Mouse (Mus musculus): ENCODE measurements at regions not wholly inside any gene's neighbourhood (a gene's known extent, or its start where the extent isn't known, plus 50 kb on each side); places are given as distances from the start of the nearest gene placed in this dataset.

DNA sequence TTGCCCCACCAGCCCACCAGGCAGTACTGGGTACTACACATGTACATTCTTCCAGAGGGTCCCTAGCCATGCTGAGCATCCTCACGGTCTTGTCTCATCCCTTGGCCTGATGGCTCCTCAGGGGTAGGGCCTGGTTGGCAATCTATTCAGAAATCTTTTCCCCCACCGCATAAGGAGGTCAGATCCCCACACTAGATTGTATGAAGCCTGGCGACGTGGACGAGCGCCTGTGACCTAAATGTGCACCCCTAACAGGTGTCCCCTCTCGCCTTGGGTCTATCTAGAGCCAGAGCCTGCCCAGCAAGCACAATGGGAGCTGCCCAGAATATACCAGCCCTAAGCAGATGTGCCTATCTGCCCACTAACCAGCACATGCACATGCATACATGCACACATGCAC, 111.4 kb upstream of the Mrps22 start:
- H3K4me2 ChIP-seq, result no peak overlapping the region
- no peak overlapping the region for H3K9ac ChIP-seq
- H3K4me3 ChIP-seq (replicated peaks), result no peak overlapping the region
- peaks cover 5% of the 10 kb centered on the region for H3K4me1 ChIP-seq
- H3K9me3 ChIP-seq (replicated peaks), result no peaks in the 10 kb centered on the region
- H3K36me3 ChIP-seq, result no peaks in the 10 kb centered on the region
- no peak overlapping the region for H3K27ac ChIP-seq
- WGBS, result 82% methylated on average over 7 of the region's 7 CpGs
- H3K27me3 ChIP-seq, result no peaks in the 10 kb centered on the region
- ATAC-seq (replicated peaks; ENCODE audit: low FRiP score), result no peak

- Histone ChIP-seq H3K36me3 (no peaks in the 10 kb centered on the region), H3K27me3 (no peaks in the 10 kb centered on the region), H3K4me1 (peaks cover 5% of the 10 kb centered on the region), H3K9me3 (replicated peaks) (no peaks in the 10 kb centered on the region), H3K4me3 (replicated peaks) (no peak overlapping the region), H3K9ac (no peak overlapping the region), H3K27ac (no peak overlapping the region), H3K4me2 (no peak overlapping the region)
- no peak for ATAC-seq (replicated peaks; ENCODE audit: low FRiP score)
- 55% methylated on average over 8 of the region's 8 CpGs for WGBS
Measured at GRCm38 (mm10) chr9:98712023-98712563, 110.6 kb upstream of the Mrps22 start.

- no peaks in the 10 kb centered on the region for H3K9me3 ChIP-seq (replicated peaks)
- ATAC-seq (replicated peaks; ENCODE audit: low FRiP score), result no peak
- no peaks in the 10 kb centered on the region for H3K36me3 ChIP-seq
- no peak overlapping the region for H3K4me2 ChIP-seq
- H3K4me1 ChIP-seq, result peaks cover 8% of the 10 kb centered on the region
- 68% methylated on average over 9 of the region's 9 CpGs for WGBS
- no peak overlapping the region for H3K9ac ChIP-seq
- H3K27me3 ChIP-seq, result 0 out of 2 replicates have a peak, but pooled peaks cover 4% of the 10 kb centered on the region
- no peak overlapping the region for H3K4me3 ChIP-seq (replicated peaks)
- no peak overlapping the region for H3K27ac ChIP-seq
Measured at GRCm38 (mm10) chr9:98710155-98710710, 108.8 kb upstream of the Mrps22 start.

GRCm38 (mm10) chr9:98708001-98708680, 106.7 kb upstream of the Mrps22 start:
- no peak for ATAC-seq (replicated peaks; ENCODE audit: low FRiP score)
- no peak overlapping the region for H3K27ac ChIP-seq
- WGBS, result 63% methylated on average over 18 of the region's 18 CpGs
- H3K9me3 ChIP-seq (replicated peaks), result no peaks in the 10 kb centered on the region
- no peaks in the 10 kb centered on the region for H3K36me3 ChIP-seq
- no peak overlapping the region for H3K4me3 ChIP-seq (replicated peaks)
- H3K27me3 ChIP-seq, result 0 out of 2 replicates have a peak, but pooled peaks cover 4% of the 10 kb centered on the region
- H3K4me1 ChIP-seq, result peaks cover 8% of the 10 kb centered on the region
- H3K4me2 ChIP-seq, result no peak overlapping the region
- no peak overlapping the region for H3K9ac ChIP-seq

- peaks cover 10% of the 10 kb centered on the region for H3K4me1 ChIP-seq
- 89% methylated on average over 6 of the region's 6 CpGs for WGBS
- ATAC-seq (replicated peaks; ENCODE audit: low FRiP score), result no peak
Measured at GRCm38 (mm10) chr9:98707491-98707890, 106.0 kb upstream of the Mrps22 start.

DNA sequence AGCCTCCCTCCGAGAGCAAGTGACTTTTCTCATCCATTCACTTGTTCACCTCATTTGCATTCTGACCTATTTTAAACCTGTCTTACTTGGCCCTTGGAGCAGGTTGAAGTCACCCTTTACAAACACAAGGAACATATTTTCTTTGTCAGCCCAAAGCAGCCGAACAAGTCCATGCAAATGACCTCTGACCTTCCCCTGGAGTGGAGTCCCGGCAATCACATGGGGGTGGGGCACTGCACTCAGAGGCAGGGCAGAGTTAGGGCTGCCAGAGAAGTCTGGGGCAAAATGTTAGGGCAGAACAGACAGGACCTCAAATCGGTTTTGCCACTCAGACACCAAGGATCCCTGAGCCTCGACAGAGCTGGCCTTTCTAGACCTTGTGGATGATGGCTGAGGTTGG, 102.7 kb upstream of the Mrps22 start:
- H3K27ac ChIP-seq, result no peak overlapping the region
- H3K4me2 ChIP-seq, result no peak overlapping the region
- H3K36me3 ChIP-seq, result no peaks in the 10 kb centered on the region
- no peak; the same call in 1 of the 2 replicates for ATAC-seq (replicated peaks; ENCODE audit: low FRiP score)
- no peaks in the 10 kb centered on the region for H3K9me3 ChIP-seq (replicated peaks)
- no peak overlapping the region for H3K4me3 ChIP-seq (replicated peaks)
- 0 out of 2 replicates have a peak, but pooled peaks cover 7% of the 10 kb centered on the region for H3K4me1 ChIP-seq
- WGBS, result 24% methylated on average over 5 of the region's 5 CpGs
- H3K27me3 ChIP-seq, result 0 out of 2 replicates have a peak, but pooled peaks cover 4% of the 10 kb centered on the region
- H3K9ac ChIP-seq, result no peak overlapping the region

More at GRCm38 (mm10) chr9:98707491-98707890, 106.0 kb upstream of the Mrps22 start:
- no peaks in the 10 kb centered on the region for H3K9me3 ChIP-seq (replicated peaks)
- no peaks in the 10 kb centered on the region for H3K36me3 ChIP-seq
- no peak overlapping the region for H3K27ac ChIP-seq
- H3K4me2 ChIP-seq, result no peak overlapping the region
- H3K9ac ChIP-seq, result no peak overlapping the region
- H3K27me3 ChIP-seq, result 0 out of 2 replicates have a peak, but pooled peaks cover 4% of the 10 kb centered on the region
- no peak overlapping the region for H3K4me3 ChIP-seq (replicated peaks)

- 72% methylated on average over 9 of the region's 9 CpGs for WGBS
- H3K4me2 ChIP-seq, result no peak overlapping the region
- H3K4me1 ChIP-seq, result 0 out of 2 replicates have a peak, but pooled peaks cover 7% of the 10 kb centered on the region
- H3K27ac ChIP-seq, result no peak overlapping the region
- H3K9me3 ChIP-seq (replicated peaks), result no peaks in the 10 kb centered on the region
- ATAC-seq (replicated peaks; ENCODE audit: low FRiP score), result no peak
- no peaks in the 10 kb centered on the region for H3K36me3 ChIP-seq
- no peak overlapping the region for H3K4me3 ChIP-seq (replicated peaks)
- H3K27me3 ChIP-seq, result 0 out of 2 replicates have a peak, but pooled peaks cover 4% of the 10 kb centered on the region
- H3K9ac ChIP-seq, result no peak overlapping the region
Measured at GRCm38 (mm10) chr9:98703331-98703730, 101.9 kb upstream of the Mrps22 start.

GRCm38 (mm10) chr9:98700571-98700970, 99.1 kb upstream of the Mrps22 start:
- no peak overlapping the region for H3K4me2 ChIP-seq
- H3K27ac ChIP-seq, result no peak overlapping the region
- H3K36me3 ChIP-seq, result no peaks in the 10 kb centered on the region
- no peak for ATAC-seq (replicated peaks; ENCODE audit: low FRiP score)
- no peak overlapping the region for H3K4me3 ChIP-seq (replicated peaks)
- no peaks in the 10 kb centered on the region; the same call in 1 of the 2 replicates for H3K27me3 ChIP-seq
- 0 out of 2 replicates have a peak, but pooled peaks cover 2% of the 10 kb centered on the region for H3K4me1 ChIP-seq
- WGBS, result 89% methylated on average over 5 of the region's 5 CpGs
- H3K9ac ChIP-seq, result no peak overlapping the region
- H3K9me3 ChIP-seq (replicated peaks), result no peaks in the 10 kb centered on the region

DNA sequence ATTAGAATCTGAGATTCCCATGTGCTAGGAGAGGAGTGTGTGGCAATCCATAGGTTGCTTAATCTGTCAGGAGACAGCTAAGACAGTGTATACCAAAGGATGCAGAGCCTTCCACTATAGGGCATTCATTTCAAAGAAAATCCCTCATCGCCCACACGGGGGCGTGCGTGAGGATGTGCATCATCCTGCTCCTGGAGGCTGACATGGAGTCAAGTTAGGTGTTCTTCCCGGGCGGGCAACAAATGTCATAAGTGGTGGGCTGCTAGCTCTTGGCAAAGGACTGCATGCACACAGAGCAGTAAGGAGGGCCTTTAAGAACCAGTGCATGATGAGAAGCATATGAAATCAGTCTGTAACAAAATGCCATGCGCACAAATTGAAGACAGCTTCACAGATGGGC, 95.7 kb upstream of the Mrps22 start:
- no peaks in the 10 kb centered on the region for H3K9me3 ChIP-seq (replicated peaks)
- H3K4me1 ChIP-seq, result peaks cover 5% of the 10 kb centered on the region; the same call in 1 of the 2 replicates
- H3K36me3 ChIP-seq, result no peaks in the 10 kb centered on the region
- no peak for ATAC-seq (replicated peaks; ENCODE audit: low FRiP score)
- H3K9ac ChIP-seq, result no peak overlapping the region
- no peak overlapping the region for H3K4me3 ChIP-seq (replicated peaks)
- no peak overlapping the region for H3K4me2 ChIP-seq
- H3K27ac ChIP-seq, result no peak overlapping the region
- WGBS, result 49% methylated on average over 7 of the region's 7 CpGs
- H3K27me3 ChIP-seq, result no peaks in the 10 kb centered on the region; the same call in 1 of the 2 replicates

- H3K4me2 ChIP-seq, result no peak overlapping the region
- no peaks in the 10 kb centered on the region for H3K9me3 ChIP-seq (replicated peaks)
- H3K27me3 ChIP-seq, result no peaks in the 10 kb centered on the region; the same call in 1 of the 2 replicates
- H3K4me1 ChIP-seq, result peaks cover 5% of the 10 kb centered on the region; the same call in 1 of the 2 replicates
- WGBS, result 59% methylated on average over 10 of the region's 10 CpGs
- no peaks in the 10 kb centered on the region for H3K36me3 ChIP-seq
- no peak overlapping the region for H3K27ac ChIP-seq
- ATAC-seq (replicated peaks; ENCODE audit: low FRiP score), result no peak
- H3K4me3 ChIP-seq (replicated peaks), result no peak overlapping the region
- no peak overlapping the region for H3K9ac ChIP-seq
Measured at GRCm38 (mm10) chr9:98695035-98695434, 93.6 kb upstream of the Mrps22 start.

DNA sequence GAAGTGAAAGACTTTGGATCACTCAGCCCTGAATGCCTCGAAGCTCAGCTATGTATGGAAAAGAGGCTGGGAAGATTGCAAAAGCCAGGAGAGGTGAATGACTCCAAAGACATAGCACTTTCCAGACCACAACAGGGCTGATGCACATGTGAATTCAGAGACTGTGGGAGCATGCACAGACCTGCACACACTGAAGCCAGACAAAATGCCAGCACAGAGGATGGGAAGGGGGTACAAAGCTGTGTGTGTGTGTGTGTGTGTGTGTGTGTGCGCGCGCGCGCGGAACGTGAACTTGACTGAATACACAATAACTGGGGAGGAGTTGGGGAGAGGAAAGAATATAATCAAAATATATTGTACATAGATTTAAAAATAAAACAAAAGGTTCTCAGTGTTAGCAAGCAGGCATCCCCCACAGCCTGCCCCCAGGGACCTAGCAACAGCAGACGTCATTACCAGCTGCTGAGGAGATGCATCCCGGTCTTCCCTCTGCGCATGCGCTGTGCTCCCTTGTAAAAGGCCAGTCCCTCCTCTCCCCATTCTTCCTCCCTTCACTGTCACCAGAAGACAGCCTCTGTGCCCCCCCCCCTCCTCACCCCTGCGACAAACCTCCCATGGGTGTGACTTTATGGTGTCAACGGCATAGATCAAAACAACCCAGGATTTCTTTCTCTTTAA, 89.5 kb upstream of the Mrps22 start:
- Histone ChIP-seq H3K4me2 (peak overlapping the region; percentile 41), H3K4me3 (replicated peaks) (no peak overlapping the region), H3K36me3 (no peaks in the 10 kb centered on the region), H3K27ac (no peak overlapping the region), H3K27me3 (no peaks in the 10 kb centered on the region), H3K4me1 (peaks cover 5% of the 10 kb centered on the region; the same call in 1 of the 2 replicates), H3K9ac (no peak overlapping the region), H3K9me3 (replicated peaks) (no peaks in the 10 kb centered on the region)
- WGBS, result 66% methylated on average over 14 of the region's 14 CpGs
- 0 out of 2 replicates have a peak, but pooled peaks have one; percentile 49 for ATAC-seq (replicated peaks; ENCODE audit: low FRiP score)

- Histone ChIP-seq H3K27ac (no peak overlapping the region), H3K27me3 (no peaks in the 10 kb centered on the region), H3K4me3 (replicated peaks) (no peak overlapping the region), H3K9me3 (replicated peaks) (no peaks in the 10 kb centered on the region), H3K36me3 (no peaks in the 10 kb centered on the region), H3K4me2 (no peak overlapping the region), H3K9ac (no peak overlapping the region), H3K4me1 (no peaks in the 10 kb centered on the region)
- WGBS, result 72% methylated on average over 7 of the region's 7 CpGs
- no peak for ATAC-seq (replicated peaks; ENCODE audit: low FRiP score)
Measured at GRCm38 (mm10) chr9:98685548-98685947, 84.1 kb upstream of the Mrps22 start.
